ENCODE assay signal across 20 mouse cellular contexts in genomic region chr8:126972102-126972501, GRCm38 (mm10). TPM values are rescaled to one million over a fixed set of nuclear protein-coding genes. Genes with fewer than 3 reads are reported as not detected.
A peak's percentile ranks its signal among the peaks of the same experiment; 100 is the strongest.
DNase-seq lines count a peak whose midpoint lies in the region; ATAC-seq and TF ChIP-seq lines count a peak whose summit lies in the region.
"Had no signal": no experiment of that assay in that cellular context is flagged by ENCODE, and none has a peak within 500 bp of the region (broad histone marks: within the 10 kb centered on the region; RNA-seq: fewer than 3 reads in every experiment).

No protein-coding gene starts in this region.

- H3K9me3 ChIP-seq in kidney, embryonic 15.5 days (replicated peaks), result no peaks in the 10 kb centered on the region
- H3K9me3 ChIP-seq in midbrain, embryonic 13.5 days, result no peaks in the 10 kb centered on the region
- H3K9me3 ChIP-seq in midbrain, embryonic 16.5 days (replicated peaks; ENCODE audit: control insufficient read depth, low read length, poor library complexity, severe bottlenecking), result no peaks in the 10 kb centered on the region
- H3K9me3 ChIP-seq: embryonic facial prominence, embryonic 13.5 days; hindbrain, embryonic 13.5 days; intestine, embryonic 15.5 days had no signal

- TF ChIP-seq CTCF in kidney, adult 2 months (conservative IDR thresholded peaks at IDR 0.05; ENCODE audit: insufficient read depth, insufficient read length, low read depth, low read length), result no peak

- no peaks in the 10 kb centered on the region; the same call in 1 of the 2 replicates for H3K36me3 ChIP-seq in kidney, adult 2 months (ENCODE audit: control insufficient read depth, insufficient read depth, low read length)
- peaks cover 23% of the 10 kb centered on the region for H3K36me3 ChIP-seq in kidney, embryonic 15.5 days
- peaks cover 22% of the 10 kb centered on the region for H3K36me3 ChIP-seq in midbrain, embryonic 13.5 days
- H3K36me3 ChIP-seq in midbrain, embryonic 16.5 days (ENCODE audit: control insufficient read depth, insufficient read depth, low read length), result 0 out of 2 replicates have a peak, but pooled peaks cover 2% of the 10 kb centered on the region

- H3K27me3 ChIP-seq in kidney, adult 2 months (replicated peaks; ENCODE audit: control insufficient read depth, insufficient read depth, low read length), result no peaks in the 10 kb centered on the region
- H3K27me3 ChIP-seq in kidney, embryonic 15.5 days, result peaks cover 11% of the 10 kb centered on the region
- H3K27me3 ChIP-seq in midbrain, embryonic 13.5 days, result peaks cover 7% of the 10 kb centered on the region; the same call in 1 of the 2 replicates
- peaks cover 5% of the 10 kb centered on the region; the same call in 1 of the 2 replicates for H3K27me3 ChIP-seq in midbrain, embryonic 16.5 days (ENCODE audit: control insufficient read depth, insufficient read depth, low read depth, low read length)
- H3K27me3 ChIP-seq: intestine, embryonic 15.5 days had no signal

- peaks cover 5% of the 10 kb centered on the region; the same call in 1 of the 2 replicates for H3K4me1 ChIP-seq in kidney, adult 2 months (ENCODE audit: control insufficient read depth, insufficient read depth, low read length)
- H3K4me1 ChIP-seq in kidney, embryonic 15.5 days, result peaks cover 14% of the 10 kb centered on the region
- peaks cover 20% of the 10 kb centered on the region for H3K4me1 ChIP-seq in midbrain, embryonic 13.5 days (replicated peaks)
- H3K4me1 ChIP-seq in midbrain, embryonic 16.5 days (ENCODE audit: control insufficient read depth, insufficient read depth, low read length), result peaks cover 11% of the 10 kb centered on the region

- no peak for ATAC-seq in kidney, embryonic 15.5 days (replicated peaks; ENCODE audit: low FRiP score)
- ATAC-seq in midbrain, embryonic 13.5 days, result no peak
- no peak for ATAC-seq in midbrain, embryonic 16.5 days
- ATAC-seq: CD4-positive, CD25-positive, alpha-beta regulatory T cell, adult 4 months had no signal

- H3K9ac ChIP-seq in kidney, embryonic 15.5 days, result no peak overlapping the region
- H3K9ac ChIP-seq in midbrain, embryonic 13.5 days (replicated peaks), result no peak overlapping the region
- no peak overlapping the region for H3K9ac ChIP-seq in midbrain, embryonic 16.5 days (ENCODE audit: low read depth, low read length)

- no peak for TF ChIP-seq POLR2A in kidney, adult 2 months (IDR thresholded peaks at IDR 0.05; ENCODE audit: low read depth, low read length)

- no peak overlapping the region for H3K4me3 ChIP-seq in kidney, adult 2 months (ENCODE audit: insufficient read depth, low read depth, low read length)
- no peak overlapping the region for H3K4me3 ChIP-seq in kidney, embryonic 15.5 days (replicated peaks)
- no peak overlapping the region for H3K4me3 ChIP-seq in midbrain, embryonic 13.5 days (replicated peaks)
- no peak overlapping the region for H3K4me3 ChIP-seq in midbrain, embryonic 16.5 days (ENCODE audit: low read depth, low read length)

- DNase-seq in cerebellum, adult 11-12 months, result peak; percentile 12
- DNase-seq in cerebellum, postnatal 10 days, result no peak
- peak; percentile 36 for DNase-seq in kidney, adult 2 months
- DNase-seq in yolk sac, embryonic 10.5 days (ENCODE audit: low spot score), result peak; percentile 27
- no peak for DNase-seq in layer of hippocampus, adult 9-10 months (ENCODE audit: low spot score)
- DNase-seq: adrenal gland, postnatal 14 days; B cell, adult 2 months; cerebellum, adult 18-20 months; cerebellum, postnatal 25 days; gastrocnemius, adult 2 months; gastrocnemius, postnatal 25 days; heart, adult 11 months; heart, postnatal 10 days had no signal

- WGBS in kidney, adult 2 months, result 77% methylated on average over 2 of the region's 2 CpGs
- 79% methylated on average over 2 of the region's 2 CpGs for WGBS in kidney, embryonic 15.5 days
- 84% methylated on average over 2 of the region's 2 CpGs for WGBS in midbrain, embryonic 13.5 days
- 93% methylated on average over 2 of the region's 2 CpGs for WGBS in midbrain, embryonic 16.5 days

- no peak overlapping the region for H3K4me2 ChIP-seq in kidney, embryonic 15.5 days
- peak overlapping the region; percentile 91; the same call in 1 of the 2 replicates for H3K4me2 ChIP-seq in midbrain, embryonic 13.5 days (replicated peaks)
- no peak overlapping the region for H3K4me2 ChIP-seq in midbrain, embryonic 16.5 days (ENCODE audit: low read length)

- H3K27ac ChIP-seq in kidney, adult 2 months (ENCODE audit: insufficient read depth, low read depth, low read length), result no peak overlapping the region; the same call in 1 of the 2 replicates
- no peak overlapping the region for H3K27ac ChIP-seq in kidney, embryonic 15.5 days
- H3K27ac ChIP-seq in midbrain, embryonic 13.5 days, result no peak overlapping the region
- H3K27ac ChIP-seq in midbrain, embryonic 16.5 days (ENCODE audit: low read length), result no peak overlapping the region
- H3K27ac ChIP-seq: intestine, embryonic 15.5 days had no signal

RNA-seq across cellular contexts. Expression of gene Rbm34, which starts 1.2 kb away (rescaled TPM):
- 5.5 and 5.7 TPM in 2 replicates for polyA plus RNA-seq in kidney, adult 2 months (2012; rRNA removed)
- 23.5 and 26.0 TPM in 2 replicates for polyA plus RNA-seq in kidney, embryonic 15.5 days (2015; fragmentation: Nextera tagmentation; extraction: Ambion mirVana)
- polyA plus RNA-seq in midbrain, embryonic 13.5 days (2015; fragmentation: Nextera tagmentation; extraction: Ambion mirVana), result 26.5 and 29.6 TPM in 2 replicates
- 21.4 and 26.2 TPM in 2 replicates for polyA plus RNA-seq in midbrain, embryonic 16.5 days (2015; fragmentation: Nextera tagmentation; extraction: Ambion mirVana)

RNA-seq across cellular contexts. Expression of gene Tomm20, which starts 26.5 kb away (rescaled TPM):
- 541 and 684 TPM in 2 replicates for polyA plus RNA-seq in kidney, adult 2 months (2012; rRNA removed)
- polyA plus RNA-seq in kidney, embryonic 15.5 days (2015; fragmentation: Nextera tagmentation; extraction: Ambion mirVana), result 244 and 246 TPM in 2 replicates
- polyA plus RNA-seq in midbrain, embryonic 13.5 days (2015; fragmentation: Nextera tagmentation; extraction: Ambion mirVana), result 198 and 207 TPM in 2 replicates
- 208 and 220 TPM in 2 replicates for polyA plus RNA-seq in midbrain, embryonic 16.5 days (2015; fragmentation: Nextera tagmentation; extraction: Ambion mirVana)

Comparison
In these comparisons a context has a peak if more than half of its experiments do, and no peak if none do; other contexts are left out.
1. DNase-seq: peak in cerebellum, adult 11-12 months (single experiment), kidney, adult 2 months (single experiment) and yolk sac, embryonic 10.5 days (single experiment); none in cerebellum, postnatal 10 days (0 of 2) and layer of hippocampus, adult 9-10 months (single experiment).